Mouse (Mus musculus): ENCODE measurements around the gene Olfr424.

Olfr424 gene

GRCm38 (mm10) chr1:174131217-174131616 lies at the start of gene Olfr424:
Gene Olfr424, plus strand, starts transcription at chr1:174131517.
- no peak for DNase-seq

- no peak for DNase-seq
Observed at GRCm38 (mm10) chr1:174084031-174084430, 47.3 kb upstream of the Olfr424 start, which contains the start of gene Olfr429. Gene Olfr429, plus strand, starts transcription at chr1:174084331.

DNA sequence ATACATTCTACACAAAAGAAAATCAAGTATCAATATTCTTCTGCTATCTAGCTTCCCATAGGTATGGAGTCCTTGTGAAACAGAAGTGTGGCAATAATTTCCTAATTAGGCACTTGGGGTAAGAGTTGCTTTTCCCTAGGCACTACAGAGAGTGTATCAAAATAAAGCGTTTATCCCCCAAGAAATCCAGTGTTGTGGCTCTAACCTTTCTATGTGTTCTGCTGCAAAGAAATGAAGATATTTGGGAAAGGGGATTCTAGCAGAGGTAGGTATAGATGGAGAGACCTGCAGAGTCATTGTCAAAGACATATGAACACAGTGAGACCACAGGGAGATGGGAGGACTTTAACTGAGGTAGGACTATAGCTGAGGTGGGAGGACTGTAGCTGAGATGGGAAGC lies 34.7 kb upstream of the Olfr424 start, which contains the start of gene Olfr427:
TSS of gene Olfr427 (plus strand) at position 301 of the 400 bp plus-strand sequence.
- no peak for DNase-seq

DNA sequence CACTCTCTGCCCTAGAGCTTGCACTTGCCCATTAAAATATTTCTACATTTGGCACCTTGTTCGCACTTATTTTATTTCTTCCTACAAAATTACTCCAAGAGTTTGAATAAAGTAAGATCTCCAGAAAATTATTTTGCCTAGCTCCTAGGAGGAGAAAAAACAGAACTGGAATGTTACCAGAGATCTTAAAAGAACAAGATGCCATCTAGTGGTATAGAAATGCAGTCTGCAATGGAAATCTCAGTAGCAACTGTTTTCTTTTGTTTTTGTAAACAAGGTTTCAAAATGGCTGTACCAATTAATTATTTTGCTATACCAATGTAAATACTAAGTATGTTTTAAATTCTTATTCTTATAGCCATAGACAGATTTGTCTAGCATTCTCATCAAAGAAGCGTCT lies 27.6 kb upstream of the Olfr424 start:
- no peak for DNase-seq

GRCm38 (mm10) chr1:174121062-174121461 lies 10.3 kb upstream of the Olfr424 start, which contains the start of gene Olfr231:
Gene Olfr231, minus strand, starts transcription at chr1:174121162.
- DNase-seq: no peak

DNA sequence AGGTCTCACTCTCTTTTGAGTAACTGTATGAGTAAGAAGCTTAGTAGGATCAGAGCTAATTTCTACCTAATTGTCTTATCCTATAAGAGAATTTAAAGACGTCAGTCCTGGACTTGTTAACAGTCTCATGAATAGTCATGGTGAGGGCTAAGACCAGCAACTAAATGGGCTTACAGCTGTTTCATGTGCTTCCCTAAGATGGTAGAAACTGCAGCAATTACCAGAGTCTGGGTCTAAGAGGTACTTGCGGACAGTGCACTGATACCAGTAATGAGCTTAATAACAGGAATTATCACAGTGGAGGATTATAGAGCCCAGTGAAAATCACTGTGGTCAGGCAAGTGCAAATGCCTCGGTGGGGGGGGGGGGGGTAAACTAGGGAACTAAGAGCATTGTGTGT lies 682 bp downstream of the Olfr424 start:
- DNase-seq: no peak

DNA sequence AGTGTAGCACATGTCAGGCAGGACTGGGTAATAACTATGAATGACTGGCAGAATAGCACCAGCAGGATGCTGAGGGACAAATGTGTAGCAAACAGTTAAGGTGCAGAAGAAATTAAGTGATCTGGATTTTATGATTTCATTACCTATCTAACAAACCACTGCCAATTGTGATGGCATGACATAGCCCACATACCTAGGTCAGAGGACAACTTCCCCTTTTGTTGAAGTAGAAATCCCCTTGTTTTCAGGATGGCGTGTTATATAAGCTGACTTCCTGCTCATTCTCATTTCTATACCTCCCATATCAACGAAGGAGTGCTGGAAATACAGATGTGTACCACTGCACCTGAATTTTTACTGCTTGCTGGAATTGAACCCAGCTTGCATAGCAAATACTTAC lies 10.1 kb downstream of the Olfr424 start:
- DNase-seq: no peak

- DNase-seq: no peak
Observed at GRCm38 (mm10) chr1:174146696-174147095, 15.4 kb downstream of the Olfr424 start.

- DNase-seq: no peak
Observed at GRCm38 (mm10) chr1:174149289-174149688, 18.0 kb downstream of the Olfr424 start.

- DNase-seq: no peak
Observed at GRCm38 (mm10) chr1:174155333-174155732, 24.0 kb downstream of the Olfr424 start, which contains the start of gene Olfr420. Gene Olfr420, plus strand, starts transcription at chr1:174155633.

GRCm38 (mm10) chr1:174157622-174158021 lies 26.3 kb downstream of the Olfr424 start:
- DNase-seq: no peak

- no peak for DNase-seq
Observed at GRCm38 (mm10) chr1:174158512-174158911, 27.2 kb downstream of the Olfr424 start.

DNA sequence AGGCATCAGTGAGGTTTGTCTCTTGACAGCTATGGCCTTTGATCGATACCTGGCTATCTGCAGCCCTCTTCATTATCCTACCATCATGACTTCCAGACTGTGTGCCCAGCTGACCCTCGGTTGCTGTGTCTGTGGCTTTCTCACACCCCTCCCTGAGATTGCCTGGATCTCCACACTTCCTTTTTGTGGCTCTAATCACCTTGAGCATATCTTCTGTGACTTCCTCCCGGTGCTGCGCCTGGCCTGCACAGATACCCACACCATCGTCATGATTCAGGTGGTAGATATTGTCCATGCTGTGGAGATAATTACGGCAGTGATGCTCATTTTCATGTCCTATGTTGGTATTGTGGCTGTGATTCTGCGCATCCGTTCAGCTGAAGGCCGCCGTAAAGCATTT lies 27.8 kb downstream of the Olfr424 start:
- no peak for DNase-seq

DNA sequence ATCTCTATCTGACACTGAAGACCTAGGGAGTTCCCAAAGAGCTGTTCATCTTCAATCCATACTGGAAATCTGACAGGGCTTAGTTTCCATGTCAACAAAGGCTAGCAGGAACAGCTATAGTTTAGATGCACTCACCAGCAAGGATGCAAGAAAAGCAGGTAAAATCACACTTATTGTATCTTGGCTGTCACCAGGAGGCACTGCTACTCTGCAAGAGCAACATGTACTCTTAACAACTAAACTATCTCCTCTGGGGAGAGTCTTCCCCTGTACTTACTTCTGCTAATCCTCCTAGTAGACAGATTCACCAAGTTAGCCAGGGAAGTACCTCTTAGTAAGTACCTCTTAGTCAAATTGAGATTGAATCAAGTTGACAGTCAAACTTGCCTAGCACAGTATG lies 37.7 kb downstream of the Olfr424 start:
- DNase-seq: no peak

- DNase-seq: no peak
Observed at GRCm38 (mm10) chr1:174170706-174171501, 39.6 kb downstream of the Olfr424 start.

- no peak for DNase-seq
Observed at GRCm38 (mm10) chr1:174171537-174171936, 40.2 kb downstream of the Olfr424 start.

- no peak for DNase-seq
Observed at GRCm38 (mm10) chr1:174172605-174173004, 41.3 kb downstream of the Olfr424 start, which contains the start of gene Spta1. Gene Spta1, plus strand, starts transcription at chr1:174172776.

All from kidney, postnatal 4 days (tissue).